Mouse (Mus musculus) Patski (cell line): ENCODE data around the gene Treh. TPM values are rescaled to one million over a fixed set of nuclear protein-coding genes. Genes with fewer than 3 reads are reported as not detected.

Source experiments
- ATAC-seq: fragments of 100-300 bp; one replicate; pipeline ENCODE4 v1.8.0; 2021
- CTCF ChIA-PET: fragments of 350-600 bp; sonication (Branson Sonifier 250); formaldehyde crosslinking; loops from one replicate; lab custom pipeline; 2022; ENCODE audit warnings: inconsistent platforms; lab: Charles Lee
- POLR2A ChIA-PET: fragments of 350-600 bp; sonication (Branson Sonifier 250); formaldehyde crosslinking; loops from one replicate; lab custom pipeline; 2022; ENCODE audit warnings: antibody characterized with exemption, inconsistent platforms; lab: Charles Lee
- DNase-seq: peaks from one replicate; pipeline ENCODE4 v3.0.0-alpha.2; 2011; ENCODE audit warnings: low read depth, low spot score
- H3K27me3 ChIP-seq: fragments of 371-371 bp; one replicate; pipeline ENCODE4 v1.5.1; 2021
- CTCF ChIP-seq: fragments of 100-300 bp; IDR thresholded peaks from one replicate; pipeline ENCODE4 v1.5.1; 2021
- in situ Hi-C: fragments of 300-500 bp; cut with MboI; formaldehyde crosslinking; loops from 3 replicates; pipeline ENCODE4 v1.11.1; 2018; ENCODE audit warnings: low pct_unique_long_range_greater_than_20kb, mixed read lengths
- polyA plus RNA-seq: library from polyadenylated mRNA; unstranded; gene quantifications from one replicate; pipeline ENCODE4 v1.2.3, GENCODE M21; 2021

Gene Treh
- polyA plus RNA-seq, 1 experiment from 2014 or later = not detected

DNA sequence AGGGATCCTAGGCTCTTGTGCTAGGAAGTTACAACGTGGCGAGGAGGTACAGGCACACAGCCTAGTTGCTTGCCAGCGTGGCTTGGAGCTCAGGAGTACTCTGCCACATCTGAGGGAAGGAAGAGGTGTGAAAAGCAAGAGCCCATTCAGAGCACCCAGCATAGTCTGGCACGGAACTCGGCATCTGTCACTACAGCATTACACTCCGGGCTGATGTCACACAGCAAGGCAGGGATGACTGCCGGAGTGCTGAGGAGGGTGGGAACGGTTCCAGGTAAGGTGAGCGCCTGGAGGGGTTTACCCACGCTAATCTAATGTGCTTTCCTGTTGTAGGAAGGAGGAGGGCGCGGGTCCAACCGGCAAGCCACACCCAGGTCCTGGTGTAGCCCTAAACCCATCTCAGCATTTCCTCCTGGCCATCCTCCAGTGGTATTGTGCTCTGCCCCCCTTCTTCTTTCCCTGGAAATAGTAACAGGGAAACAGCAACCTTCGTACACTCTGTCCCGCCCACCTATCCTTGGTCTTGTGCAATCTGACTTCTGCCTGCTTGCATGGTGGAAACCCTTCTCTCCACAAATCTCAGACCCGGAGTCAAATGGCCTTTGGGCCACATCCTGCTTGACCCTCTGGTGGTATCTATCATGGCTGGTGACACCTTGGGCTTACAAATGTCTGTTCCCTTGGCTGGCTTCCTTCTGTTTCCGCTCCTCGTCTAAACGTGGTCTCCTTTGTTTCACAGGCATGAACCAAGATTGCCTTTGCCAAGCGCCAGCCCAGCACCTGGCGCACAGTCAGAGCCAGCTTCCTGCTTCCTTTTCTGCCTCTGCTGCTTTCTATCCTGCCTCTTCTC lies 18.9 kb downstream of the Treh start:
- in situ Hi-C loops = no loop called here
- ChIA-PET CTCF (interaction anchor here (0.8 to 1.5 kb wide), 2 partner anchors 9 to 19 kb away, joined by 4 read pairs; partner anchors contain the start of gene Treh), POLR2A (interaction anchor here (1.3 kb wide), 1 partner anchor 10 kb away, joined by 3 read pairs; no protein-coding TSS in a partner anchor)
- ATAC-seq (no peak), DNase-seq (no peak)
- TF ChIP-seq CTCF = no peak
- H3K27me3 ChIP-seq = no peaks in the 10 kb centered on the region

DNA sequence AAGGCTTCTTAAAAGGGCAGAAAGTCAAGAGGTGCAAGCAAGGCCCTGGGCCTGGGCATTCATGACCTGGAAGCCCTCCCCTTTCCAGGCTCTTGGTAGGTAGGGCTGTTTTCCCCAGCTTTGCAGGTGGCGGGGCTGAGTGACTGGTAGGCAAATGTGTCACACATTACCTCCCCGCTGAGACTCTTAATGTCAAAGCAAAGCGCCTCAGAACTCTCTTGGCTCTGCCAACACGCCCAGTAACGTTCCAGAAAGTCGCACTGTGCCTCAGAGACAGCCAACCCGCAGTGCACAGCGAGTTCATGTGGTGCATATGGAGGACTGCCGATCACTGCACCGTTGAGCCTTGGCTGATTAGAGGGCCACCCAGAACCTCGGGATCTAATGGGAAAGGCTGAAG lies 20.0 kb downstream of the Treh start:
- POLR2A ChIA-PET = no interaction called here

DNA sequence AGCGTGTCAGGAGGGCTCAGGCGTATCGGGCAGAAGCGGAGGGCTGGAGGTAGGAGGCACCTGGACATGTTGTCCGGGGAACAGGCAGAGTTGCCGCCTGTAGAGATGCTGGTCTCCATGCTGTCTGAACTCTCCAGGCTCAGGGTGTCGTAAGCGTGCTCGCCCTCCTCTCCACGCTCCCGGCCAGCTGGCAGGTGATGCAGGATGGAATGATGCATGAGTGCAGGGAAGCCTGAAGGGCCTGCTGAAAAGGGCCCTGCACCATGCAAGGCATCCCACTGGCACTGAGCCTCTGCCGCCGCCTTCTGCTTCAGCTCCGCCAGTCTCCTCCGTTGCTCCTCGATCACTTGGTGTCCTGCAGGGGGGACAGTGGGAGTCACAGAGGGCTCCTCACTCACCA lies 24.8 kb downstream of the Treh start:
- ATAC-seq (no peak), DNase-seq (no peak)
- H3K27me3 ChIP-seq = no peaks in the 10 kb centered on the region
- no peak for TF ChIP-seq CTCF
- POLR2A ChIA-PET = interaction anchor here (0.5 kb wide), 1 partner anchor 571 kb away, joined by 3 read pairs; no protein-coding TSS in a partner anchor
- CTCF ChIA-PET = interaction anchor here (1.8 kb wide), 1 partner anchor 12 kb away, joined by 4 read pairs; no protein-coding TSS in a partner anchor
- in situ Hi-C loops = no loop called here

More for the DNA sequence above, 20.0 kb downstream of the Treh start:
- H3K27me3 ChIP-seq = no peaks in the 10 kb centered on the region
- no peak for DNase-seq
- CTCF ChIA-PET = no interaction called here
- no peak for ATAC-seq
- in situ Hi-C loops = no loop called here
- TF ChIP-seq CTCF = no peak

DNA sequence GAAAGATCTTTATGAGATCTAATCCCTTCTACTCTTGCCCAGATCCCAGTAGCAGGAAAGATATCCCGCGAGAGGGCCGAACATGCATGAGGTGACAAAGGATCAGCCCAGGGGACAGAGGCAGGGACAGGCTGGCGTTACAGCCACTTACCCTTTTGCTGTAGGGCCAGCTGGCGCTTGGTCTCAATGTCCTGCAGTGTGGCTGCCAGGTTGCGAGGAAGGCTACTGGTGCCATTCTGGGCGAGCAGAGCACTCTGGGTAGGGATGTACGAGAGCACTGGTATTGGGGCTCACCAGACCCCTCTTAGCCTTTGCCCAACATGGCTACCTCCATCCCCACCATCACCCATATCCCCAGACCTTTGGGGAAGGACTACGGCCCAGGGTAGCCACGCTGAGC lies 26.2 kb downstream of the Treh start:
- DNase-seq (no peak), ATAC-seq (no peak)
- ChIA-PET CTCF (interaction anchor here (1.1 to 2.9 kb wide), 4 partner anchors 10 to 36 kb away, joined by 3 to 12 read pairs (median 4); partner anchors contain the start of gene Phldb1), POLR2A (interaction anchor here (1.1 to 1.6 kb wide), 3 partner anchors 10 to 14 kb away, joined by 4 to 5 read pairs (median 4); no protein-coding TSS in a partner anchor)
- no peaks in the 10 kb centered on the region for H3K27me3 ChIP-seq
- TF ChIP-seq CTCF = no peak
- in situ Hi-C loops = no loop called here

DNA sequence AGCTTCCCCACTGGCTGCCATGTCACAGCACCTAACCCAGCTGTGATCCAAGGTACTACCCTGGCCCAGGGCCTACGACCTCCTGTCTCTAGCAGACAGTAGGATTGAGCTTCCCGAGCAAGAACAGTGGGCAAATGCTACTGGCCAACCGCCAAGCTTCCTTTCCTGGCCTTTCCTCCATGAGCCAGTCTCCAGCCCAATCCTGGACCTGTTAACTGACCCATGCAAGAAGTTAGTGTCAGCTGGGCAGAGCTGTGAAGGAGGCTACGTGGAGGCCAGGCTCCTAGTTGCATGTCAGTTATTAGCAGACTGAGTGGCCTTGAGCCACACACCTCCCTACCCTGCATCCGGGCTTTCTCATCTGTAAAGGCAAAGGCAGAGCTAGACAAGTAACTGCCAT lies 26.7 kb downstream of the Treh start:
- no peak for TF ChIP-seq CTCF
- H3K27me3 ChIP-seq = no peaks in the 10 kb centered on the region
- ChIA-PET POLR2A (interaction anchor here (1.1 to 3.3 kb wide), 4 partner anchors 10 to 18 kb away, joined by 4 to 11 read pairs (median 4); no protein-coding TSS in a partner anchor), CTCF (interaction anchor here (1.1 to 2.9 kb wide), 5 partner anchors 9 to 35 kb away, joined by 3 to 12 read pairs (median 4); partner anchors contain the start of gene Phldb1)
- DNase-seq = no peak
- in situ Hi-C loops = no loop called here
- ATAC-seq = no peak

DNA sequence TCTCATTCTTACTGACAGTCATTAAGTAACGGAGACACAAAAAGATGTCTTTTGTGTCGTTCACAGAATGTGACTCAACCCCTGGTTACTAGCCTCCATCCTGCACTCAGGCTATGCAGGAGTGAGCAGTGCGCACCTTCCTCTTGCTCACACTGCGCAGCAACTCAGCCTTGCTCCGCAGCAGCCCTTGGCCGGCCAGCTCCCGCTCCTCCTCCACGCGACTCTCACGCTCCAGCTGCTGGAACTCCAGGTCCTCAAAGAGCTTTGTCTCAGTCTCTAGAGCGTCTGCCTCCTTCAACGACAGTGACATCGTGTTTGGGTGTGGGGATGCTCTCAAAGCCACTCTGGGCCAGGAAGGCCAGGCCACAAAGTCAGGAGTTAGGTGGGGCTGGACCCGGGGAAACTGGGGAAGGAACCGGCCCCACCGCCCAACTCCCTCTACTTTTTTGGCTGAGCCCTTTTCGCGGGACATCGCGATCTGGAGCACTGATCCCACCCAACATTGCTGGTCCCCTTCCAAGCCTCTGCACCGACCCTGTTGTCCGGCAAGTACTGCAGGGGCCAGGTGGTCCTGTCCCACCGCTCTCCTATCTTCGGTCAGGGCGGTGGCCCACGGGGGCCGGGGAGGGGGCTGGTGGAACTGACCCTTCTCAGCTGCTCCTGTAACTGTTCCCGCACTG lies 34.9 kb downstream of the Treh start:
- no peaks in the 10 kb centered on the region for H3K27me3 ChIP-seq
- DNase-seq (no peak), ATAC-seq (no peak)
- in situ Hi-C loops = no loop called here
- TF ChIP-seq CTCF = no peak
- CTCF ChIA-PET = interaction anchor here (1.4 kb wide), 1 partner anchor 19 kb away, joined by 3 read pairs; no protein-coding TSS in a partner anchor
- POLR2A ChIA-PET = interaction anchor here (0.6 kb wide), 1 partner anchor 18 kb away, joined by 4 read pairs; no protein-coding TSS in a partner anchor

DNA sequence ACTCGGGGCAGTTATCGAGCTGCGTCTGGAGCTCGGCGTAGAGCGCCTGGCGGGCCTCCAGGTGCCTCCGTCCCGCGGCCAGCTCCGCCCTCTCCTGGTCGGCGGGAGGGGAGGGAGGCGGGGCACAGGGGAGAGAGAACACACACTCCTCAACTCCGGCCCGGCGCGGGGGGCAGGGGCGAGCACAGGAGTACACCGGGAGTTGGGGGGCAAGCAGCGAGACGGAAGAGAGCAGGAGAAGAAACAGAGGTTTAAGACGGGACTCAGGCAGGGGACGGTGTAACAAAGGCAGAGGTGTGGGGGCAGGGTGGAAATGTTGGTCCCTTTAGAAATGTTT lies 35.4 kb downstream of the Treh start:
- DNase-seq (no peak), ATAC-seq (no peak)
- in situ Hi-C loops = no loop called here

DNA sequence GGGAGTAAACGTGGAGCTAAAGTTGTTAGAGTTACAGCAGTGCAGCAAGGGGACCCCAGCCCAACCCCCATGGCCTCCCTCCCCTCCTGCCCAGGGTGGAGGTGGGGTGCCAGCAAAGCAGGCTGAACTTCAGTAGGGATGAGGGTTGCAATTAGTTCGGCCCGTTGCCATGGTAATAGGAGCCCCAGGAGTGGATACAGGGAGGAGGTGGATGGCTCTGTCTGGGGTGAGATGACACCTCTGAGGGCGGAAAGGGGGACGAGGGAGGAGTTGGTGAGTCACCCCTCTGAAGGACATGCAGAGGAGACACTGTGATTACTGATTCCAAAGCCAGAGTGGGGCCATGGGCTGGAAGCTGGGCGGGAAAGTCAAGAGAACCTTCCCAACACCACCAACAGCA lies 35.9 kb downstream of the Treh start:
- POLR2A ChIA-PET = interaction anchor here (1.2 to 1.7 kb wide), 2 partner anchors 9 to 11 kb away, joined by 5 to 6 read pairs; no protein-coding TSS in a partner anchor

More for the DNA sequence above, 35.4 kb downstream of the Treh start:
- no peak for TF ChIP-seq CTCF
- CTCF ChIA-PET = interaction anchor here (1.4 kb wide), 1 partner anchor 19 kb away, joined by 3 read pairs; no protein-coding TSS in a partner anchor
- POLR2A ChIA-PET = no interaction called here
- H3K27me3 ChIP-seq = no peaks in the 10 kb centered on the region

DNA sequence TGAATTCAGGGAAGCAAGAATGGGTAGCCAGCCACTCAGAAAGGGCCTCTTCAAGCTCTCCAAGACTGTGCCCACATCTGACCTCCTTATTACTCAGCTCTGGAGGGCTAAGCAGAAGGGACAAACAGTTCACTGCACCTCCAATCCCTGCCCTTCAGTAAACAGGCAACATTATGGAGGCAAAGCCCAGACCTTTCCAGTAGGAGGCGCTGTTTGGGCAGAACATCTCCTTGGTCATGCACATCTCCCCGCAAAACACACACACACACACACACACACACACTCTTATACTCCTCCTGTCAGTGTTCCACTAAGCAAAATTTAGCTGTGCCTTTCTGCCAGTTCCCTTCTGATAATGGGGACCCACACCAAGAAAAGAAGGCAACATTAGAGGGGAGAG lies 36.6 kb downstream of the Treh start:
- H3K27me3 ChIP-seq = no peaks in the 10 kb centered on the region
- DNase-seq = no peak
- no peak for TF ChIP-seq CTCF
- in situ Hi-C loops = no loop called here
- no peak for ATAC-seq
- ChIA-PET CTCF (interaction anchor here (0.9 to 1.8 kb wide), 5 partner anchors 9 to 21 kb away, joined by 3 to 12 read pairs (median 9); no protein-coding TSS in a partner anchor), POLR2A (interaction anchor here (1.2 to 1.7 kb wide), 2 partner anchors 10 to 11 kb away, joined by 5 to 6 read pairs; no protein-coding TSS in a partner anchor)

More for the DNA sequence above, 35.9 kb downstream of the Treh start:
- TF ChIP-seq CTCF = no peak
- ATAC-seq = peak; percentile 12
- DNase-seq = no peak
- H3K27me3 ChIP-seq = no peaks in the 10 kb centered on the region
- in situ Hi-C loops = no loop called here
- CTCF ChIA-PET = interaction anchor here (1.4 to 1.8 kb wide), 4 partner anchors 9 to 20 kb away, joined by 3 to 12 read pairs (median 9); no protein-coding TSS in a partner anchor

DNA sequence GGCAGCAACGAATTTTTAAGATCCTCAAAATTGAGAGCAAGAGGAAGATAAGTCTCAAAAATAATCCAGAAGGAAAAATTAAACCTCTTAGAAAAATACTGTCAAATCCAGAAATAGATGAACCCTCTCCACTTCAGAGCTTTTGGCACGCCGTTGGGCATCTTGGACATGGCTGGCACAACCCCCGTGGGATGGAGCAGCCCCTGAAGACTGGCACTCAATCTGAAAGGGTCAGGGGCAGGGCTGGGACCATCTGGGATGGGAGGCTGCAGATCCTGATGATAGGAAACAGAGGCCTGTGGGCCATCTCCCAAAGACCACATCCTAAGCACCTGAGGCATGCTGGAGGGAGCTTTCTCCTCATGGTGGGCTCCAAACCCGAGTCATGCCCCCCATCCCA lies 37.2 kb downstream of the Treh start:
- DNase-seq (no peak), ATAC-seq (no peak)
- CTCF ChIA-PET = interaction anchor here (0.9 to 1.8 kb wide), 4 partner anchors 8 to 20 kb away, joined by 4 to 12 read pairs (median 9); no protein-coding TSS in a partner anchor
- TF ChIP-seq CTCF = no peak
- H3K27me3 ChIP-seq = no peaks in the 10 kb centered on the region
- in situ Hi-C loops = no loop called here
- POLR2A ChIA-PET = interaction anchor here (1.7 kb wide), 1 partner anchor 10 kb away, joined by 6 read pairs; no protein-coding TSS in a partner anchor
